Mouse (Mus musculus): ENCODE results near the gene 4933403O08Rik. TPM values are rescaled to one million over a fixed set of nuclear protein-coding genes. Genes with fewer than 3 reads are reported as not detected.

The 4933403O08Rik gene
- not detected in 2 replicates for polyA plus RNA-seq (2015; fragmentation: Nextera tagmentation; extraction: Ambion mirVana)

DNA sequence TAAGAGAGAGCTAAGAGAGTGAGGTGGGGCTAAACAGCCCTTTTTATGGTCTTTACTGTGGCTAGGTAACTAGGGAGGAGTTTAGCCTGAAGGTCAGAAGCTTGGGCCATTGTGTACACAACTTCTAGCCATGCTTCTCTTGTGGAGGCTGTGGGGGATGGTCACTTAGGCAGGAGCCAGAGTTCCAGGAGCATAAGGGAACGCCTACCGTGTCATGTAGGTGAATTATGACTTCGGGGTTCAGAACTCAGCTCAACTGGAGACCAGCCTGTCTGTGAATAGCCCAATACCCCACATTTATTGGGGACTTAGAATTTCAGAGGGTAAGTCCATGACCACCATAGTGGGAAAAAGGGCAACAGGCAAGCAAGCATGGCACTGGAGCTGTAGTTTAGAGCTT is at the start of gene 4933403O08Rik:
TSS of gene 4933403O08Rik (plus strand) at position 301 of the 400 bp plus-strand sequence.
- Histone ChIP-seq H3K36me3 (ENCODE audit: control insufficient read depth, insufficient read depth, low read length) (no peaks in the 10 kb centered on the region), H3K9ac (ENCODE audit: low read length) (no peak within 1 kb of the TSS), H3K4me2 (ENCODE audit: low read depth, low read length) (no peak within 1 kb of the TSS), H3K4me1 (replicated peaks; ENCODE audit: control insufficient read depth, insufficient read depth, low read length) (no peaks in the 10 kb centered on the region), H3K27ac (ENCODE audit: low read length) (no peak within 1 kb of the TSS), H3K9me3 (ENCODE audit: control insufficient read depth, low read length) (no peaks in the 10 kb centered on the region), H3K4me3 (ENCODE audit: low read length) (no peak within 1 kb of the TSS), H3K27me3 (ENCODE audit: control insufficient read depth, insufficient read depth, low read depth, low read length) (no peaks in the 10 kb centered on the region)
- 88% methylated on average over 3 of the region's 3 CpGs for WGBS
- ATAC-seq (ENCODE audit: low read depth), result no peak

DNA sequence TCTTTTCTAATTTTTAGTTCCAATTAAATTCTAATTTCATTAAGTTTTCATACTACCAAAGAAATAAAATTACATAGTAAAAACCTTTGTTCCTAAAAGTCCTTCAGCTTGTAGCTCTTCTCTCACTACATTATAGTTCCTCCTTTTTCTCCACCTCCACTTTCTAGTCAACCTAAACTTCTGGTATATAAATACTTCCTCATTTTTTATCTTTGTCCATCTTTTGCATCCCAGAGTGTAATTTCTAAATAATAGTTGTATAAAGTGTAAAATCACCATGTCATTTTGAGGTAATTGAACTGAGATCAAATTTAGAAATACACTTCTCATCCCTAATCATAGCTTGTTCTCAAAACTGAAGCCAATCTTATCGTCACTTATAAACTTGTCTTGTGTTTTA is 4.1 kb downstream of the 4933403O08Rik start:
- no peaks in the 10 kb centered on the region for H3K27me3 ChIP-seq (ENCODE audit: control insufficient read depth, insufficient read depth, low read depth, low read length)
- no peaks in the 10 kb centered on the region for H3K36me3 ChIP-seq (ENCODE audit: control insufficient read depth, insufficient read depth, low read length)
- no peaks in the 10 kb centered on the region for H3K9me3 ChIP-seq (ENCODE audit: control insufficient read depth, low read length)
- H3K9ac ChIP-seq (ENCODE audit: low read length), result no peak overlapping the region
- no peak overlapping the region for H3K27ac ChIP-seq (ENCODE audit: low read length)
- ATAC-seq (ENCODE audit: low read depth), result no peak
- no peak overlapping the region for H3K4me3 ChIP-seq (ENCODE audit: low read length)
- 72% methylated on average over 1 of the region's 1 CpGs for WGBS
- no peak overlapping the region for H3K4me2 ChIP-seq (ENCODE audit: low read depth, low read length)
- H3K4me1 ChIP-seq (replicated peaks; ENCODE audit: control insufficient read depth, insufficient read depth, low read length), result no peaks in the 10 kb centered on the region

DNA sequence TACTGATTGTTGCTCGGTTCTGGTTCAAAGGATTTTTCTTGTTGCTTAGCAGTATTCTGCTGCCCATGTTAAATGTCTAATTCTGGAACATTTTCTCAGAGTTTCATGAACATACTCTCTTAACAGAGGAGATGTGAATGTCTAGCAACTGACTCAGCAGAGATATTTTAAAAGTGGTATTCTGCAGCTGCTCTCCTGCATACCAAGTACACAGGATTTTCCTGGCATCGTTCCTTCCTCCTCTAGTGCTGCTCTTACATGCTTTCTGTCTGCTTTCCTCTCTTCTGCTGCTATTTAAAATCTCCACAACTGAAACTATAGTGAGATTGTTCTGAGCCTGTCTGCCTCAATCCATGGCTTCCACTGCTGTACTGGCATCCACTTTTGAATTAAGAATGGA is 16.7 kb downstream of the 4933403O08Rik start:
- H3K4me1 ChIP-seq (replicated peaks; ENCODE audit: control insufficient read depth, insufficient read depth, low read length), result no peaks in the 10 kb centered on the region
- no peaks in the 10 kb centered on the region for H3K27me3 ChIP-seq (ENCODE audit: control insufficient read depth, insufficient read depth, low read depth, low read length)
- no peak for ATAC-seq (ENCODE audit: low read depth)
- no peak overlapping the region for H3K4me2 ChIP-seq (ENCODE audit: low read depth, low read length)
- no peak overlapping the region for H3K9ac ChIP-seq (ENCODE audit: low read length)
- H3K36me3 ChIP-seq (ENCODE audit: control insufficient read depth, insufficient read depth, low read length), result no peaks in the 10 kb centered on the region
- no peak overlapping the region for H3K27ac ChIP-seq (ENCODE audit: low read length)
- H3K9me3 ChIP-seq (ENCODE audit: control insufficient read depth, low read length), result no peaks in the 10 kb centered on the region
- WGBS, result 64% methylated on average over 2 of the region's 2 CpGs
- no peak overlapping the region for H3K4me3 ChIP-seq (ENCODE audit: low read length)

DNA sequence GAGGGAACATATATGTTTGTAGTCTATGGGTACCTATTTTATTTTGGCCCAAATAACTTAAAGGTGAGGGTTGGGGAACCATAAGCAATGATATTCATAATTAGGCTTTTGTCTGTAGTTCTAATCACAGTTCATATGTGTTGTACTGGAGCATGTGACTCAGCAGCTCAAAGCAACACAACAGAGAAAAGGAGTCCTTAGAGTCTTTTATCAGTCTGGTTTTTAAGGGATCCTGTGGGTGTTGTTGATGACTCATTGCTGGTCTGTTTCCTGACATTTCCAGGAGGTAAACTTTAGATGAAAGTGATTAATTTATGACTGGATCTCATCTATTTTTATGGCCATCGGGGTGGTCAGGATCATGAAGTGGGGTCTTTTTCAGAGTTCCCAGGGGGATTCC is 34.7 kb downstream of the 4933403O08Rik start:
- 65% methylated on average over 1 of the region's 1 CpGs for WGBS
- Histone ChIP-seq H3K4me3 (ENCODE audit: low read length) (no peak overlapping the region), H3K9ac (ENCODE audit: low read length) (no peak overlapping the region), H3K9me3 (ENCODE audit: control insufficient read depth, low read length) (no peaks in the 10 kb centered on the region), H3K27me3 (ENCODE audit: control insufficient read depth, insufficient read depth, low read depth, low read length) (no peaks in the 10 kb centered on the region), H3K4me1 (replicated peaks; ENCODE audit: control insufficient read depth, insufficient read depth, low read length) (no peaks in the 10 kb centered on the region), H3K36me3 (ENCODE audit: control insufficient read depth, insufficient read depth, low read length) (no peaks in the 10 kb centered on the region), H3K27ac (ENCODE audit: low read length) (no peak overlapping the region), H3K4me2 (ENCODE audit: low read depth, low read length) (no peak overlapping the region)
- ATAC-seq (ENCODE audit: low read depth), result no peak

Other genes with a start within 250 kb of the 4933403O08Rik start
- gene Tex16, start 228.0 kb upstream of the 4933403O08Rik start, polyA plus RNA-seq (2015; fragmentation: Nextera tagmentation; extraction: Ambion mirVana), result 0.06 and 0.35 TPM in 2 replicates
- gene Apool, start 72.3 kb downstream of the 4933403O08Rik start, polyA plus RNA-seq (2015; fragmentation: Nextera tagmentation; extraction: Ambion mirVana), result 56.3 and 62.2 TPM in 2 replicates
- not detected in 2 replicates for gene Satl1, start 167.7 kb downstream of the 4933403O08Rik start, polyA plus RNA-seq (2015; fragmentation: Nextera tagmentation; extraction: Ambion mirVana)